Mouse (Mus musculus): ENCODE measurements around the gene Cyth4. TPM values are rescaled to one million over a fixed set of nuclear protein-coding genes. Genes with fewer than 3 reads are reported as not detected.
A peak's percentile ranks its signal among the peaks of the same experiment; 100 is the strongest.

Gene Cyth4
- polyA plus RNA-seq, 1 experiment from 2014 or later, result 7.2 TPM

GRCm38 (mm10) chr15:78590785-78591184, 6.1 kb upstream of the Cyth4 start:
- Histone ChIP-seq H3K27me3 (replicated peaks; ENCODE audit: control insufficient read depth, insufficient read depth, low read length) (no peaks in the 10 kb centered on the region), H3K9ac (ENCODE audit: low read depth, low read length) (no peak overlapping the region), H3K27ac (replicated peaks; ENCODE audit: low read depth, low read length) (no peak overlapping the region), H3K36me3 (ENCODE audit: control insufficient read depth, insufficient read depth, low read length) (no peaks in the 10 kb centered on the region), H3K4me2 (ENCODE audit: low read depth, low read length) (no peak overlapping the region), H3K4me1 (ENCODE audit: control insufficient read depth, insufficient read depth, low read length) (no peaks in the 10 kb centered on the region; the same call in 1 of the 2 replicates), H3K4me3 (ENCODE audit: low read depth, low read length) (no peak overlapping the region), H3K9me3 (ENCODE audit: control insufficient read depth, low read length) (no peaks in the 10 kb centered on the region)
- no peak for DNase-seq (ENCODE audit: low spot score)
- no peak for ATAC-seq (ENCODE audit: low read depth)
- 78% methylated on average over 6 of the region's 6 CpGs for WGBS

DNA sequence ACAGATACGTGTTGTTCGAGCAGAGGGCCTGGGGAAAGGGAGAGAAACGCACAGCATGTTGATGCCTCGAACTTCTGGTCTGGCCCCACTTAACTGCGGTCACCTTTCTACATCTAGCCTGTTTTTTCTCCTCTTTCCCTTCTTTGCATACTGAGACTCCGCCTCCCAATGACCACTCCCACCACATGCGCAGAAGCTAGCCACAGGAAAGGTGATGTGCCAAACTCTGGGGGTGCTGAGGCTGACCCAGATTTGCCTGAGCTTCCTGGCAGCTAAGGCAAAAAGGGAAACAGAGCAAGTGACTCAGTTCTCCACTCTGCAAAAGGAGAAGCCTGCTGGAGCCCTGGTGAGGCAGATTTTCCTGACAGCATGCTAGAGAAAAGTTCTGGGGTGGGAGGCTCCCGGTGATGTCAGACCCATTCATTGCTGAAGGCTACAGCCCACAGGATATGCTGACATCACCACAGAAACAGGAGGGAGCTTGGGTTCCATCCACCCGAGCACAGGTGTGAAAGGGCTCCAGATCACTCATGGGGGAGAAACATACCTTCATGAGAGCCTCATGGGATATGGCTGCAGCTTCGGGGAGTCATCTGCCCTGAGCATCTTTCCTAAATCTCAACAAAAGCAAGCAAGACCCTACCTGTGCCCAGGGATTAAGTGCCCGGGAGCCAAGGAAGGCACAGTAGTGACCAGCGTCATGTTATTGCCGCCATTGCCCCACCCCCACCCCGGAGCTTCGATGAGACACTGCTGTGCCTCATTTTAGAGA, 5.0 kb upstream of the Cyth4 start:
- Histone ChIP-seq H3K9me3 (ENCODE audit: control insufficient read depth, low read length) (no peaks in the 10 kb centered on the region), H3K27me3 (replicated peaks; ENCODE audit: control insufficient read depth, insufficient read depth, low read length) (no peaks in the 10 kb centered on the region), H3K27ac (replicated peaks; ENCODE audit: low read depth, low read length) (no peak overlapping the region), H3K4me2 (ENCODE audit: low read depth, low read length) (no peak overlapping the region), H3K4me1 (ENCODE audit: control insufficient read depth, insufficient read depth, low read length) (no peaks in the 10 kb centered on the region; the same call in 1 of the 2 replicates), H3K9ac (ENCODE audit: low read depth, low read length) (no peak overlapping the region), H3K4me3 (ENCODE audit: low read depth, low read length) (no peak overlapping the region), H3K36me3 (ENCODE audit: control insufficient read depth, insufficient read depth, low read length) (no peaks in the 10 kb centered on the region)
- DNase-seq (ENCODE audit: low spot score) (no peak), ATAC-seq (ENCODE audit: low read depth) (no peak)
- WGBS, result 56% methylated on average over 15 of the region's 15 CpGs

- Histone ChIP-seq H3K27me3 (replicated peaks; ENCODE audit: control insufficient read depth, insufficient read depth, low read length) (no peaks in the 10 kb centered on the region), H3K4me2 (ENCODE audit: low read depth, low read length) (no peak overlapping the region), H3K4me3 (ENCODE audit: low read depth, low read length) (no peak overlapping the region), H3K27ac (replicated peaks; ENCODE audit: low read depth, low read length) (no peak overlapping the region), H3K4me1 (ENCODE audit: control insufficient read depth, insufficient read depth, low read length) (no peaks in the 10 kb centered on the region; the same call in 1 of the 2 replicates), H3K36me3 (ENCODE audit: control insufficient read depth, insufficient read depth, low read length) (no peaks in the 10 kb centered on the region), H3K9me3 (ENCODE audit: control insufficient read depth, low read length) (no peaks in the 10 kb centered on the region), H3K9ac (ENCODE audit: low read depth, low read length) (no peak overlapping the region)
- DNase-seq (ENCODE audit: low spot score) (no peak), ATAC-seq (ENCODE audit: low read depth) (no peak)
- 77% methylated on average over 14 of the region's 14 CpGs for WGBS
These were observed 4.3 kb upstream of the Cyth4 start for GRCm38 (mm10) chr15:78592452-78592968.

DNA sequence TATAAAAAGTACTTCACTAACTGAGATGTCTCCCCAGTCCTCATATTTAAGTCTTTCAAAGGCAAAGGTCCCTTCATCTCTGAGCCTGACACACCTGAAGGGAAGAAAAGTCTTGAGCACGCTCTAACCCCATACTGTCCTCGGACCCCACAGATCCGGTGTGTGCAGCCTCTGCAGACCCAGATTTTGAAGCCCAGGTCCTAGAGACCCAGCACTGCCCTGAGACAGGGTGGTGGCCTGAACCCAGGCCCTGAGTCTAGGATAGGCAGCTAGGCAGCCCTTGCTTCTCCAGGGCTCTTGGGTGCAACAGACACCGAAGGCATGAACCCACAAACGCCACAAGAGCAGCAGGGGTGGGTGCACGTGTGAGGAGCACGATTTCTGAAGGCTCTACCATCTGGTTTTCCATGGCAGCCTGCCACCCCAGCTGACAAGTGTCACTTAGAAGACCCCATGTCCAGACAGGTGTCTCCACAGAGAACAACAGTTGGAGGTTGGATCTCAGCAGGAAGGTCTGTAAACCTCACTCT, 2.9 kb upstream of the Cyth4 start:
- Histone ChIP-seq H3K9me3 (ENCODE audit: control insufficient read depth, low read length) (no peaks in the 10 kb centered on the region), H3K4me2 (ENCODE audit: low read depth, low read length) (no peak overlapping the region), H3K36me3 (ENCODE audit: control insufficient read depth, insufficient read depth, low read length) (no peaks in the 10 kb centered on the region), H3K4me1 (ENCODE audit: control insufficient read depth, insufficient read depth, low read length) (no peaks in the 10 kb centered on the region; the same call in 1 of the 2 replicates), H3K9ac (ENCODE audit: low read depth, low read length) (no peak overlapping the region), H3K27ac (replicated peaks; ENCODE audit: low read depth, low read length) (no peak overlapping the region), H3K4me3 (ENCODE audit: low read depth, low read length) (no peak overlapping the region), H3K27me3 (replicated peaks; ENCODE audit: control insufficient read depth, insufficient read depth, low read length) (no peaks in the 10 kb centered on the region)
- DNase-seq (ENCODE audit: low spot score) (no peak), ATAC-seq (ENCODE audit: low read depth) (no peak)
- 90% methylated on average over 7 of the region's 7 CpGs for WGBS

- 93% methylated on average over 2 of the region's 2 CpGs for WGBS
- DNase-seq (ENCODE audit: low spot score) (no peak), ATAC-seq (ENCODE audit: low read depth) (no peak)
- H3K27ac ChIP-seq (replicated peaks; ENCODE audit: low read depth, low read length), result no peak overlapping the region
- H3K27me3 ChIP-seq (replicated peaks; ENCODE audit: control insufficient read depth, insufficient read depth, low read length), result no peaks in the 10 kb centered on the region
- H3K9ac ChIP-seq (ENCODE audit: low read depth, low read length), result no peak overlapping the region
- no peak overlapping the region for H3K4me3 ChIP-seq (ENCODE audit: low read depth, low read length)
- no peak overlapping the region for H3K4me2 ChIP-seq (ENCODE audit: low read depth, low read length)
- no peaks in the 10 kb centered on the region for H3K9me3 ChIP-seq (ENCODE audit: control insufficient read depth, low read length)
- no peaks in the 10 kb centered on the region for H3K36me3 ChIP-seq (ENCODE audit: control insufficient read depth, insufficient read depth, low read length)
- no peaks in the 10 kb centered on the region; the same call in 1 of the 2 replicates for H3K4me1 ChIP-seq (ENCODE audit: control insufficient read depth, insufficient read depth, low read length)
These were observed 2.0 kb upstream of the Cyth4 start for GRCm38 (mm10) chr15:78594831-78595230.

- no peaks in the 10 kb centered on the region for H3K36me3 ChIP-seq (ENCODE audit: control insufficient read depth, insufficient read depth, low read length)
- 73% methylated on average over 5 of the region's 5 CpGs for WGBS
- DNase-seq (ENCODE audit: low spot score) (no peak), ATAC-seq (ENCODE audit: low read depth) (no peak)
- H3K9me3 ChIP-seq (ENCODE audit: control insufficient read depth, low read length), result no peaks in the 10 kb centered on the region
- H3K4me1 ChIP-seq (ENCODE audit: control insufficient read depth, insufficient read depth, low read length), result no peaks in the 10 kb centered on the region; the same call in 1 of the 2 replicates
- no peaks in the 10 kb centered on the region for H3K27me3 ChIP-seq (replicated peaks; ENCODE audit: control insufficient read depth, insufficient read depth, low read length)
- no peak overlapping the region for H3K27ac ChIP-seq (replicated peaks; ENCODE audit: low read depth, low read length)
- no peak overlapping the region for H3K9ac ChIP-seq (ENCODE audit: low read depth, low read length)
- no peak overlapping the region for H3K4me2 ChIP-seq (ENCODE audit: low read depth, low read length)
- H3K4me3 ChIP-seq (ENCODE audit: low read depth, low read length), result no peak overlapping the region
These were observed 1.4 kb upstream of the Cyth4 start for GRCm38 (mm10) chr15:78595468-78595867.

GRCm38 (mm10) chr15:78596504-78596903, 343 bp upstream of the Cyth4 start:
- Histone ChIP-seq H3K36me3 (ENCODE audit: control insufficient read depth, insufficient read depth, low read length) (no peaks in the 10 kb centered on the region), H3K27me3 (replicated peaks; ENCODE audit: control insufficient read depth, insufficient read depth, low read length) (no peaks in the 10 kb centered on the region), H3K27ac (replicated peaks; ENCODE audit: low read depth, low read length) (no peak overlapping the region), H3K9ac (ENCODE audit: low read depth, low read length) (no peak overlapping the region), H3K4me3 (ENCODE audit: low read depth, low read length) (no peak overlapping the region), H3K9me3 (ENCODE audit: control insufficient read depth, low read length) (no peaks in the 10 kb centered on the region), H3K4me2 (ENCODE audit: low read depth, low read length) (no peak overlapping the region), H3K4me1 (ENCODE audit: control insufficient read depth, insufficient read depth, low read length) (no peaks in the 10 kb centered on the region; the same call in 1 of the 2 replicates)
- ATAC-seq (ENCODE audit: low read depth) (no peak), DNase-seq (ENCODE audit: low spot score) (no peak)
- WGBS, result 66% methylated on average over 6 of the region's 6 CpGs

DNA sequence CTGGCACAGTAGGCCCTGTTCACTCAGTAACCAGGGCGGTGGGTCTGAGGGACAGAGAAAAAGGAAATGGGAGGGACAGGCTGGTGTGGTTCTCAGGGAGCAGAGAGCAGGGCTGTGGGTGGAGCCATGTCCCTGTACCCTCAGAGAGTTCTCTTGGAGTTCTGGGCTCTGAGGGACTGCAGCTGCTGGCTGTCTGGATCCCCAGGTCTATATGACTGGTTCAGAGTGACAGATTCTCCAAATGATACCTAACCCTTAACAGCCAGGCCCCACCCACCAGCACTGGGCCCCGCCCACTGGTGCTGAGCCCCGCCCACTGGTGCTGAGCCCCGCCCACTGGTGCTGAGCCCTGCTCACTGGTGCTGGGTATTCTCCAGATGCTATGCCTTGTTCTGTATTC, 882 bp downstream of the Cyth4 start:
- Histone ChIP-seq H3K27ac (replicated peaks; ENCODE audit: low read depth, low read length) (0 out of 2 replicates have a peak overlapping the region, but pooled peaks have one; percentile 21), H3K4me2 (ENCODE audit: low read depth, low read length) (no peak overlapping the region), H3K36me3 (ENCODE audit: control insufficient read depth, insufficient read depth, low read length) (no peaks in the 10 kb centered on the region), H3K27me3 (replicated peaks; ENCODE audit: control insufficient read depth, insufficient read depth, low read length) (no peaks in the 10 kb centered on the region), H3K9me3 (ENCODE audit: control insufficient read depth, low read length) (no peaks in the 10 kb centered on the region), H3K9ac (ENCODE audit: low read depth, low read length) (no peak overlapping the region), H3K4me3 (ENCODE audit: low read depth, low read length) (no peak overlapping the region), H3K4me1 (ENCODE audit: control insufficient read depth, insufficient read depth, low read length) (no peaks in the 10 kb centered on the region)
- no peak for ATAC-seq (ENCODE audit: low read depth)
- no peak for DNase-seq (ENCODE audit: low spot score)
- 65% methylated on average over 2 of the region's 4 CpGs for WGBS
